Mouse (Mus musculus): Measurements from ENCODE around the gene Rhobtb3. TPM values are rescaled to one million over a fixed set of nuclear protein-coding genes. Genes with fewer than 3 reads are reported as not detected.

Rhobtb3 gene
- total RNA-seq, 1 experiment: 8.9 TPM

DNA sequence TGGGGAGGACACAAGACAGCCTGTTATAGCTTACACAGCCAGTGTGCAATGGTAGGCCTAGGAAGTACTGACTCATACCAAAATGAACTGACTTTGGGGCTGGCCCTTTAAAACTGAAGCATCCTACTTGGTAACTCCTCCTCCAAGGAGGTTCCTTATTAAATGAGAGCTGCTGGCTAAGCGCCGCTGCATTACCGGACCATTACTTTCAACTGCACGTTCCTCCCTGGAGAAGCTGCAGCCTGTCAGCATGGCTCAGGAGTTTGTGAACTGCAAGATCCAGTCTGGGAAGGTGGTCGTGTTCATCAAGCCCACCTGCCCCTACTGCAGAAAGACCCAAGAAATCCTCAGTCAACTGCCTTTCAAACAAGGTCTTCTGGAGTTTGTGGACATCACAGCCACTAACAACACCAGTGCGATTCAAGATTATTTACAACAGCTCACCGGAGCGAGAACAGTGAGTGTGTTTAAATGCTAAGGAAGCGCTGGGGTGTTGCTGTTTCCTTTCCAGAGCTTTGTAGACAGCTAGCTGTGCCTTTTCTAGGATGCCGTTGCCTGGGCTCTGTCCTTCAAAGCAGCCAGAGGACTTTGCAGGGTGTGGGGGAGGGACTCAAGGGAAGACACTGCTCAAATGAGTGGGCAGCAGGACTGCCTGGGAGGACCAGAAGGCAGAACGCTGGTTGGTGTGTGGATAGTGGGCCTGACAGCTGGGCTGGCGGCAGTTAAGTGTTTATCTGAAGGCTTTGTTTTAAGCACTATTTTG lies 103.8 kb downstream of the Rhobtb3 start, which contains the start of gene Glrx:
Gene Glrx, plus strand, starts transcription at position 150 of the 763 bp plus-strand sequence.
- H3K4me3 ChIP-seq (ENCODE audit: insufficient read depth in 1 of 2, low read depth in 1 of 2, low read length in 2 of 2, poor library complexity in 1 of 2, severe bottlenecking in 1 of 2): peak within 1 kb of the TSS; percentile 53 to 74
- in situ Hi-C loops (cut with MboI; ENCODE audit: low sequenced_read_pairs in 2 of 2, unreplicated experiment in 2 of 2): no loop called here
- H3K36me3 ChIP-seq (ENCODE audit: control insufficient read depth, insufficient read depth, low read length, poor library complexity, severe bottlenecking): no peaks in the 10 kb centered on the region
- H3K4me1 ChIP-seq (ENCODE audit: control insufficient read depth in 2 of 2, insufficient read depth in 2 of 2, low read length in 2 of 2, poor library complexity in 1 of 2): peaks cover 11 to 31% of the 10 kb centered on the region in 2 experiments
- no peaks in the 10 kb centered on the region for H3K9me3 ChIP-seq (ENCODE audit: control insufficient read depth, insufficient read depth, low read depth, low read length)
- 0 out of 2 replicates have a peak within 1 kb of the TSS, but pooled peaks have one; percentile 8 for H3K9ac ChIP-seq (ENCODE audit: insufficient read depth, low read depth, low read length, poor library complexity, severe bottlenecking)
- DNase-seq (ENCODE audit: low read depth, low spot score): no peak
- TF ChIP-seq HCFC1 (IDR thresholded peaks at IDR 0.05; ENCODE audit: borderline replicate concordance, insufficient read depth, low read length): no peak
- no peak for TF ChIP-seq ZC3H11A (IDR thresholded peaks at IDR 0.05; ENCODE audit: borderline replicate concordance, low read depth, low read length)
- no peak for TF ChIP-seq ZNF384 (IDR thresholded peaks at IDR 0.05; ENCODE audit: low read depth, low read length)
- TF ChIP-seq MAFK (IDR thresholded peaks at IDR 0.05; ENCODE audit: insufficient read depth, low read depth, low read length): no peak
- no peak for TF ChIP-seq CHD2 (IDR thresholded peaks at IDR 0.05; ENCODE audit: low read depth, low read length)
- no peak within 1 kb of the TSS for H3K27ac ChIP-seq (ENCODE audit: insufficient read depth, low read depth, low read length, poor library complexity, severe bottlenecking)

- Histone ChIP-seq H3K4me1 (ENCODE audit: control insufficient read depth in 2 of 2, insufficient read depth in 2 of 2, low read length in 2 of 2, poor library complexity in 1 of 2) (peaks cover 9 to 24% of the 10 kb centered on the region in 2 experiments), H3K9me3 (ENCODE audit: control insufficient read depth, insufficient read depth, low read depth, low read length) (no peaks in the 10 kb centered on the region), H3K27ac (ENCODE audit: insufficient read depth, low read depth, low read length, poor library complexity, severe bottlenecking) (no peak overlapping the region), H3K4me3 (ENCODE audit: insufficient read depth in 1 of 2, low read depth in 1 of 2, low read length in 2 of 2, poor library complexity in 1 of 2, severe bottlenecking in 1 of 2) (no peak overlapping the region), H3K9ac (ENCODE audit: insufficient read depth, low read depth, low read length, poor library complexity, severe bottlenecking) (no peak overlapping the region), H3K36me3 (ENCODE audit: control insufficient read depth, insufficient read depth, low read length, poor library complexity, severe bottlenecking) (no peaks in the 10 kb centered on the region)
- in situ Hi-C loops (cut with MboI; ENCODE audit: low sequenced_read_pairs in 2 of 2, unreplicated experiment in 2 of 2): no loop called here
- TF ChIP-seq ZC3H11A (IDR thresholded peaks at IDR 0.05; ENCODE audit: borderline replicate concordance, low read depth, low read length) (no peak), HCFC1 (IDR thresholded peaks at IDR 0.05; ENCODE audit: borderline replicate concordance, insufficient read depth, low read length) (no peak), CHD2 (IDR thresholded peaks at IDR 0.05; ENCODE audit: low read depth, low read length) (no peak), MAFK (IDR thresholded peaks at IDR 0.05; ENCODE audit: insufficient read depth, low read depth, low read length) (no peak), ZNF384 (IDR thresholded peaks at IDR 0.05; ENCODE audit: low read depth, low read length) (no peak)
- DNase-seq (ENCODE audit: low read depth, low spot score): no peak
Measured at GRCm38 (mm10) chr13:75838506-75838905, 105.2 kb downstream of the Rhobtb3 start.

GRCm38 (mm10) chr13:75835461-75835860 lies 108.3 kb downstream of the Rhobtb3 start:
- Histone ChIP-seq H3K4me1 (ENCODE audit: control insufficient read depth in 2 of 2, insufficient read depth in 2 of 2, low read length in 2 of 2, poor library complexity in 1 of 2) (peaks cover 6 to 15% of the 10 kb centered on the region in 2 experiments), H3K27ac (ENCODE audit: insufficient read depth, low read depth, low read length, poor library complexity, severe bottlenecking) (peak overlapping the region; percentile 74; the same call in 1 of the 2 replicates), H3K36me3 (ENCODE audit: control insufficient read depth, insufficient read depth, low read length, poor library complexity, severe bottlenecking) (no peaks in the 10 kb centered on the region), H3K9ac (ENCODE audit: insufficient read depth, low read depth, low read length, poor library complexity, severe bottlenecking) (no peak overlapping the region), H3K4me3 (ENCODE audit: insufficient read depth in 1 of 2, low read depth in 1 of 2, low read length in 2 of 2, poor library complexity in 1 of 2, severe bottlenecking in 1 of 2) (no peak overlapping the region), H3K9me3 (ENCODE audit: control insufficient read depth, insufficient read depth, low read depth, low read length) (no peaks in the 10 kb centered on the region)
- TF ChIP-seq HCFC1 (IDR thresholded peaks at IDR 0.05; ENCODE audit: borderline replicate concordance, insufficient read depth, low read length) (no peak), ZC3H11A (IDR thresholded peaks at IDR 0.05; ENCODE audit: borderline replicate concordance, low read depth, low read length) (no peak)
- peak; percentile 58 for DNase-seq (ENCODE audit: low read depth, low spot score)
- in situ Hi-C loops (cut with MboI; ENCODE audit: low sequenced_read_pairs in 2 of 2, unreplicated experiment in 2 of 2): no loop called here

DNA sequence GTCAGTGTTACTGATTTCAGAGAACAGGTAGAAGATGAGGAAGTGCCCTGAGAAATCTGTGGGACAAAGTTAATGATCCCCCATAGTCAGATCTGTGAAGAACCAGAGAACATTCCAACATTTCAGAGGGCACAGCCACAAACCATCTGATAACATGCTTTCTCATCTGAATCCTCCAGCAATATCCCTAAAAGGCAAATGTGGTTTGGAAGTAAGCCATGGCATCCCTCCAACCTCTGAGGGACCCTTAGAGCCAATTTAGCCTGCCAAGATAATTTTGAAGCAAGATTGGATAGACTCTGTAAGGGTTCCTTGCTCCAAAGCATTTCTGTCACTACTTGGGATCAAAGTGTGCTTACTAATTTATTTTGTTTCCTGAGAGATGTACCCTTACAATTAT lies 110.2 kb downstream of the Rhobtb3 start:
- H3K4me1 ChIP-seq (ENCODE audit: control insufficient read depth in 2 of 2, insufficient read depth in 2 of 2, low read length in 2 of 2, poor library complexity in 1 of 2): peaks cover 2 to 7% of the 10 kb centered on the region in 2 experiments; a peak in 2 of 4 replicates
- TF ChIP-seq ZC3H11A (IDR thresholded peaks at IDR 0.05; ENCODE audit: borderline replicate concordance, low read depth, low read length) (no peak), CHD2 (IDR thresholded peaks at IDR 0.05; ENCODE audit: low read depth, low read length) (no peak), HCFC1 (IDR thresholded peaks at IDR 0.05; ENCODE audit: borderline replicate concordance, insufficient read depth, low read length) (no peak), MAFK (IDR thresholded peaks at IDR 0.05; ENCODE audit: insufficient read depth, low read depth, low read length) (no peak), ZNF384 (IDR thresholded peaks at IDR 0.05; ENCODE audit: low read depth, low read length) (no peak)
- H3K9ac ChIP-seq (ENCODE audit: insufficient read depth, low read depth, low read length, poor library complexity, severe bottlenecking): no peak overlapping the region
- in situ Hi-C loops (cut with MboI; ENCODE audit: low sequenced_read_pairs in 2 of 2, unreplicated experiment in 2 of 2): no loop called here
- no peaks in the 10 kb centered on the region for H3K36me3 ChIP-seq (ENCODE audit: control insufficient read depth, insufficient read depth, low read length, poor library complexity, severe bottlenecking)
- no peak overlapping the region for H3K27ac ChIP-seq (ENCODE audit: insufficient read depth, low read depth, low read length, poor library complexity, severe bottlenecking)
- no peaks in the 10 kb centered on the region for H3K9me3 ChIP-seq (ENCODE audit: control insufficient read depth, insufficient read depth, low read depth, low read length)
- no peak overlapping the region for H3K4me3 ChIP-seq (ENCODE audit: insufficient read depth in 1 of 2, low read depth in 1 of 2, low read length in 2 of 2, poor library complexity in 1 of 2, severe bottlenecking in 1 of 2)
- DNase-seq (ENCODE audit: low read depth, low spot score): no peak

Measured in ES-E14 (cell line).